Mouse (Mus musculus) T-cell, adult 2 months (primary cell): ENCODE measurements around the gene Socs2.
A peak's percentile ranks its signal among the peaks of the same experiment; 100 is the strongest.

Source experiments
- DNase-seq: peaks from one replicate; pipeline ENCODE4 v3.0.0; 2022; ENCODE audit warnings: low spot score

The Socs2 gene

GRCm38 (mm10) chr10:95420284-95420683 lies 3.3 kb upstream of the Socs2 start:
- DNase-seq, result no peak

- no peak for DNase-seq
These were observed 2.7 kb upstream of the Socs2 start for GRCm38 (mm10) chr10:95419726-95420125.

GRCm38 (mm10) chr10:95418631-95419030 lies 1.7 kb upstream of the Socs2 start:
- peak; percentile 3 for DNase-seq

GRCm38 (mm10) chr10:95417496-95418236 lies 686 bp upstream of the Socs2 start:
- DNase-seq, result peak; percentile 17

- DNase-seq, result peak; percentile 1
These were observed 657 bp downstream of the Socs2 start for GRCm38 (mm10) chr10:95416361-95416684.

- peak; percentile 34 for DNase-seq
These were observed 1.2 kb downstream of the Socs2 start for GRCm38 (mm10) chr10:95415533-95416360.

- DNase-seq, result no peak
These were observed 1.8 kb downstream of the Socs2 start for GRCm38 (mm10) chr10:95415159-95415532.

GRCm38 (mm10) chr10:95414316-95415158 lies 2.4 kb downstream of the Socs2 start:
- DNase-seq, result peak; percentile 3

GRCm38 (mm10) chr10:95411139-95411538 lies 5.8 kb downstream of the Socs2 start:
- DNase-seq, result no peak

- DNase-seq, result no peak
These were observed 6.3 kb downstream of the Socs2 start for GRCm38 (mm10) chr10:95410709-95411108.

- DNase-seq, result no peak
These were observed 6.8 kb downstream of the Socs2 start for GRCm38 (mm10) chr10:95410209-95410608.

- no peak for DNase-seq
These were observed 7.8 kb downstream of the Socs2 start for GRCm38 (mm10) chr10:95409149-95409548.

- no peak for DNase-seq
These were observed 8.5 kb downstream of the Socs2 start for GRCm38 (mm10) chr10:95408487-95408886.

- no peak for DNase-seq
These were observed 9.3 kb downstream of the Socs2 start for GRCm38 (mm10) chr10:95407541-95408160.

GRCm38 (mm10) chr10:95404774-95405173 lies 12.2 kb downstream of the Socs2 start:
- no peak for DNase-seq

GRCm38 (mm10) chr10:95399689-95400354 lies 17.2 kb downstream of the Socs2 start:
- DNase-seq, result no peak

GRCm38 (mm10) chr10:95398489-95398888 lies 18.5 kb downstream of the Socs2 start:
- no peak for DNase-seq

- DNase-seq, result no peak
These were observed 19.7 kb downstream of the Socs2 start for GRCm38 (mm10) chr10:95397191-95397835.

GRCm38 (mm10) chr10:95396356-95396755 lies 20.6 kb downstream of the Socs2 start:
- no peak for DNase-seq

GRCm38 (mm10) chr10:95394819-95395812 lies 21.9 kb downstream of the Socs2 start:
- DNase-seq, result no peak
